Mouse (Mus musculus) heart, adult 2 months (tissue): Measurements from ENCODE around the gene Akt1s1.

Experiments used
- CTCF ChIP-seq: fragments of 200-600 bp; IDR thresholded peaks from 2 replicates; pipeline ENCODE4 v1.8.1; 2022; ENCODE audit warnings: antibody characterized with exemption, mild to moderate bottlenecking, moderate library complexity
- POLR2A ChIP-seq: fragments of 200-500 bp; IDR thresholded peaks from 2 replicates; pipeline ENCODE4 v1.6.1; 2011; ENCODE audit warnings: mild to moderate bottlenecking, low read depth, low read length, control low read depth; ENCODE audit not compliant: insufficient read depth

DNA sequence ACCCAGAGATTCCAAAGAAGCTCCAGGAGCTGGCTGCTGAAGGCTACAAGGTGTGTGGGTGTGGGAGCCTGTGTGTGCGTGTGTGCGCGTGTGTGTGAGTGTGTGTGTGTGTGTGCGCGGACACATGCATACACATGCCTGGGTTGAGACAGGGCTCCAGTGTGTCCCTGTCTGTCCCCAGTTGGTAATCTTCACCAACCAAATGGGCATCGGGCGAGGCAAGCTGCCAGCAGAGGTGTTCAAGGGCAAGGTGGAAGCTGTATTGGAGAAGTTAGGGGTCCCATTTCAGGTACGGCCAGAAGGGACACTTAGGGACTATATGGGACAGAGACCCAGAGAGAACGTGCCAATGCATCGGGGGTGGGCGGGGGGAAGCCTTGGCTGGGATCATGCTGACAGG is 11.1 kb downstream of the Akt1s1 start:
- no peak for TF ChIP-seq POLR2A
- TF ChIP-seq CTCF, result no peak
